Mouse (Mus musculus): ENCODE data around the gene Plppr2.

Gene Plppr2

GRCm38 (mm10) chr9:21962010-21962409 lies 25.2 kb downstream of the Plppr2 start:
- no peak for DNase-seq (ENCODE audit: low spot score)

- no peak for DNase-seq (ENCODE audit: low spot score)
These were observed 25.7 kb downstream of the Plppr2 start for GRCm38 (mm10) chr9:21962416-21963059.

- DNase-seq (ENCODE audit: low spot score): no peak
These were observed 26.6 kb downstream of the Plppr2 start, which contains the start of gene Epor for GRCm38 (mm10) chr9:21963417-21963816. Gene Epor, minus strand, starts transcription at chr9:21963506.

- DNase-seq (ENCODE audit: low spot score): no peak
These were observed 32.0 kb downstream of the Plppr2 start for GRCm38 (mm10) chr9:21968883-21969282.

- DNase-seq (ENCODE audit: low spot score): no peak
These were observed 32.5 kb downstream of the Plppr2 start for GRCm38 (mm10) chr9:21969304-21969703.

- DNase-seq (ENCODE audit: low spot score): no peak
These were observed 39.9 kb downstream of the Plppr2 start for GRCm38 (mm10) chr9:21976626-21977175.

- DNase-seq (ENCODE audit: low spot score): no peak
These were observed 40.5 kb downstream of the Plppr2 start for GRCm38 (mm10) chr9:21977331-21977730.

GRCm38 (mm10) chr9:21977972-21978371 lies 41.1 kb downstream of the Plppr2 start:
- no peak for DNase-seq (ENCODE audit: low spot score)

GRCm38 (mm10) chr9:21978398-21979128 lies 41.7 kb downstream of the Plppr2 start:
- DNase-seq (ENCODE audit: low spot score): no peak

- no peak for DNase-seq (ENCODE audit: low spot score)
These were observed 47.1 kb downstream of the Plppr2 start for GRCm38 (mm10) chr9:21983911-21984310.

GRCm38 (mm10) chr9:21987592-21988342 lies 50.9 kb downstream of the Plppr2 start:
- DNase-seq (ENCODE audit: low spot score): no peak

GRCm38 (mm10) chr9:21988421-21989101 lies 51.7 kb downstream of the Plppr2 start:
- no peak for DNase-seq (ENCODE audit: low spot score)

GRCm38 (mm10) chr9:21989230-21990110 lies 52.6 kb downstream of the Plppr2 start, which contains the start of gene Rgl3:
Gene Rgl3, minus strand, starts transcription at chr9:21989446.
- DNase-seq (ENCODE audit: low spot score): no peak

GRCm38 (mm10) chr9:21992227-21992626 lies 55.4 kb downstream of the Plppr2 start:
- no peak for DNase-seq (ENCODE audit: low spot score)

GRCm38 (mm10) chr9:21996178-21996867 lies 59.5 kb downstream of the Plppr2 start:
- no peak for DNase-seq (ENCODE audit: low spot score)
